Comparison of ENCODE assay signal across 20 mouse cellular contexts in the genomic region with DNA sequence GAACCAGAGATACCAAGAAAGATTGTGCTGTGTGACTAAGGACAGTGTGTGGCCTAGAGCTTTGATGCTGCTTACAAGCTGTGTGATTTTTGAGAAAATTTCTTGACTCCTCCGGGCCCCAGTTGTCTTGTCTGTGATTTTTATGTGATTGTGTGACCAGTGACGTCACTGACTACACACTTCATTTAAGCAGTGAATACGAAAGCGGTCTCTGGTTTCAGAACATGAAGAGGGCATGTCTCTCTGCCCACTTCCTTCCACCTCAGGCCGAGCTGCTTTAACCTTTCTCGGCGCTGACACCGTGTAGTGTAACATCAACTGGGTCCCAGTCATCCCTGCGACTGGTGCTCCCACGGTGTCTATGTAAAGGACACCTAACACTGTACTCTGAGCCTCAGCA. TPM values are rescaled to one million over a fixed set of nuclear protein-coding genes. Genes with fewer than 3 reads are reported as not detected.
A peak's percentile ranks its signal among the peaks of the same experiment; 100 is the strongest.
DNase-seq lines count a peak whose midpoint lies in the region; ATAC-seq lines count a peak whose summit lies in the region.
"Had no signal": no experiment of that assay in that cellular context is flagged by ENCODE, and none has a peak within 500 bp of the region (broad histone marks: within the 10 kb centered on the region; RNA-seq: fewer than 3 reads in every experiment).

No protein-coding gene starts in this region.

- intact Hi-C loops in heart, postnatal 10 days (cut with DNase I), result loop anchor here (2.0 kb wide), 1 partner anchor 98 kb away; no protein-coding TSS in a partner anchor

- ATAC-seq in common myeloid progenitor, adult 5-6 weeks (replicated peaks; ENCODE audit: low read depth, poor library complexity, severe bottlenecking), result 0 out of 2 replicates have a peak, but pooled peaks have one; percentile 19
- ATAC-seq in megakaryocyte progenitor cell, adult 5-6 weeks (replicated peaks; ENCODE audit: poor library complexity), result 0 out of 2 replicates have a peak, but pooled peaks have one; percentile 26
- ATAC-seq: forebrain, embryonic 16.5 days had no signal

- peak; percentile 81 for DNase-seq in heart, adult 11 months
- DNase-seq in heart, postnatal 10 days, result no peak
- no peak for DNase-seq in thymus, postnatal 14 days
- DNase-seq in frontal cortex, postnatal 36 days (ENCODE audit: low spot score in 2 of 2), result no peak
- DNase-seq in left cerebral cortex, adult 11 months (ENCODE audit: low spot score), result no peak
- DNase-seq in ovary, postnatal 36 days (ENCODE audit: low spot score), result no peak
- DNase-seq: adrenal gland, postnatal 14 days; cerebellum, adult 11-12 months; embryo, embryonic 11 days; gastrocnemius, postnatal 10 days; heart, adult 18-20 months; heart, postnatal 4 days; kidney, adult 18-20 months; kidney, postnatal 36 days; right cerebral cortex, postnatal 25 days; thymus, adult 18-20 months; thymus, postnatal 4 days had no signal

RNA-seq across cellular contexts. Expression of a gene that starts 17.7 kb away (rescaled TPM):
- 10 to 100 TPM; 27.3 to 27.9 TPM for total RNA-seq in heart, postnatal 10 days (2021)
- total RNA-seq in common myeloid progenitor, adult 5-6 weeks (2017), result 6.5 and 7.1 TPM in 2 replicates
- 10.0 and 19.0 TPM in 2 replicates for total RNA-seq in megakaryocyte progenitor cell, adult 5-6 weeks (2015)
- total RNA-seq in megakaryocyte progenitor cell, adult 5-6 weeks (2017), result 10.8 and 16.7 TPM in 2 replicates
